Mouse (Mus musculus) midbrain, embryonic 13.5 days (tissue): Measurements from ENCODE around the gene Eif5b. TPM values are rescaled to one million over a fixed set of nuclear protein-coding genes. Genes with fewer than 3 reads are reported as not detected.
"Not testable (repeated sequence)": the region's sequence is repeated elsewhere in the genome, so short reads cannot be mapped to it uniquely, and the experiment has no call there.

Experiments
- ATAC-seq: fragments of 200-750 bp; cut with Nextera tagmentation; 2 replicates; pipeline ENCODE4 v1.8.0; 2017; ENCODE audit warnings: mild to moderate bottlenecking, moderate TSS enrichment, moderate library complexity
- H3K27ac ChIP-seq: fragments of 300-500 bp; sonication (generic); 2 replicates; pipeline ENCODE4 v1.5.1; 2015; ENCODE audit warnings: inconsistent platforms, mild to moderate bottlenecking, moderate library complexity
- H3K27me3 ChIP-seq: fragments of 300-500 bp; sonication (generic); 2 replicates; pipeline ENCODE4 v1.6.1; 2015; ENCODE audit warnings: mild to moderate bottlenecking, inconsistent platforms
- H3K36me3 ChIP-seq: fragments of 300-500 bp; sonication (generic); 2 replicates; pipeline ENCODE4 v1.6.1; 2015; ENCODE audit warnings: mild to moderate bottlenecking, inconsistent platforms
- H3K4me1 ChIP-seq: fragments of 300-500 bp; sonication (generic); replicated peaks from 2 replicates; pipeline ENCODE4 v1.6.1; 2015; ENCODE audit warnings: inconsistent platforms
- H3K4me2 ChIP-seq: fragments of 300-500 bp; sonication (generic); replicated peaks from 2 replicates; pipeline ENCODE4 v1.6.1; 2015; ENCODE audit warnings: moderate library complexity, mild to moderate bottlenecking, inconsistent platforms
- H3K4me3 ChIP-seq: fragments of 300-500 bp; sonication (generic); replicated peaks from 2 replicates; pipeline ENCODE4 v1.5.1; 2015; ENCODE audit warnings: mild to moderate bottlenecking, inconsistent platforms
- H3K9ac ChIP-seq: fragments of 300-500 bp; sonication (generic); replicated peaks from 2 replicates; pipeline ENCODE4 v1.6.1; 2015; ENCODE audit warnings: mild to moderate bottlenecking, inconsistent platforms
- H3K9me3 ChIP-seq: fragments of 300-500 bp; sonication (generic); 2 replicates; pipeline ENCODE4 v1.6.1; 2016; ENCODE audit warnings: mild to moderate bottlenecking, inconsistent platforms
- WGBS: fragments of 180-500 bp; shearing (Covaris S2); methylation state at CpG from one replicate; pipeline ENCODE4 v1.1.7; 2015; 5-methylcytosine and 5-hydroxymethylcytosine counted together
- polyA plus RNA-seq: library from polyadenylated mRNA; unstranded; fragments of >200 nt; fragmentation: Nextera tagmentation; extraction: Ambion mirVana; gene quantifications from 2 replicates; pipeline ENCODE4 v1.2.1, GENCODE M21; 2015

Eif5b gene
- polyA plus RNA-seq, 1 experiment from 2014 or later: 26.5 TPM

DNA sequence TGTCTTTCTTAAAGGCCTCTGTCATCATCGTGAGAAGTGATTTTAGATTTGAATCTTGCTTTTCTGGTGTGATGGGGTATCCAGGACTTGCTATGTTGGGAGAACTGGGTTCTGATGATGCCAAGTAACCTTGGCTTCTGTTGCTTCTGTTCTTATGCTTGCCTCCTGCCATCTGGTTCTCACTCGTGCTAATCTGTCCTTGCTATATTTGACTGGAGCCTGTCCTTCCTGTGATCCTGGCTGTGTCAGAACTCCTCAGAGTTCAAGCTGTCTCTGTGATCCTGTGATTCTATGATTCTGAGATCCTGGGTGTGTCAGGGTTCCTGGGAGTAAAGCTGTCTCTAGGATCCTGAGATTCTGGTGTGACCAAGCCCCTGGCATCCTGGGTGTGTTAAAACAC lies 64.3 kb downstream of the Eif5b start:
- 92% methylated on average over 2 of the region's 2 CpGs for WGBS
- ATAC-seq: not testable (repeated sequence)

GRCm38 (mm10) chr1:38067276-38067675 lies 69.5 kb downstream of the Eif5b start:
- H3K27me3 ChIP-seq: no peaks in the 10 kb centered on the region
- peaks cover 64% of the 10 kb centered on the region for H3K36me3 ChIP-seq
- H3K27ac ChIP-seq: no peak overlapping the region
- WGBS: 96% methylated on average over 10 of the region's 10 CpGs
- ATAC-seq: no peak
- no peak overlapping the region for H3K4me2 ChIP-seq
- H3K4me1 ChIP-seq: no peaks in the 10 kb centered on the region
- no peaks in the 10 kb centered on the region for H3K9me3 ChIP-seq
- H3K4me3 ChIP-seq: no peak overlapping the region
- no peak overlapping the region for H3K9ac ChIP-seq

More for the DNA sequence above, 64.3 kb downstream of the Eif5b start:
- H3K4me1 ChIP-seq, H3K4me2 ChIP-seq, H3K4me3 ChIP-seq, H3K9ac ChIP-seq, H3K27me3 ChIP-seq, H3K27ac ChIP-seq, H3K9me3 ChIP-seq: not testable (repeated sequence)
- H3K36me3 ChIP-seq: peaks cover 73% of the 10 kb centered on the region

- no peak for ATAC-seq
- WGBS: 90% methylated on average over 8 of the region's 8 CpGs
- Histone ChIP-seq H3K4me2 (no peak overlapping the region), H3K27ac (no peak overlapping the region), H3K4me1 (no peaks in the 10 kb centered on the region), H3K4me3 (no peak overlapping the region), H3K27me3 (no peaks in the 10 kb centered on the region), H3K9ac (no peak overlapping the region), H3K36me3 (peaks cover 56% of the 10 kb centered on the region), H3K9me3 (no peaks in the 10 kb centered on the region)
These were observed 73.5 kb downstream of the Eif5b start for GRCm38 (mm10) chr1:38071326-38071725.

- Histone ChIP-seq H3K27me3 (no peaks in the 10 kb centered on the region), H3K36me3 (peaks cover 44% of the 10 kb centered on the region), H3K4me1 (no peaks in the 10 kb centered on the region), H3K27ac (no peak overlapping the region), H3K4me2 (no peak overlapping the region), H3K9me3 (no peaks in the 10 kb centered on the region), H3K4me3 (no peak overlapping the region), H3K9ac (no peak overlapping the region)
- no peak for ATAC-seq
- WGBS: 73% methylated on average over 8 of the region's 8 CpGs
These were observed 83.5 kb downstream of the Eif5b start for GRCm38 (mm10) chr1:38081316-38081715.

GRCm38 (mm10) chr1:38103214-38103613 lies 105.4 kb downstream of the Eif5b start:
- Histone ChIP-seq H3K4me2 (no peak overlapping the region), H3K9ac (no peak overlapping the region), H3K9me3 (no peaks in the 10 kb centered on the region), H3K27me3 (no peaks in the 10 kb centered on the region), H3K4me1 (no peaks in the 10 kb centered on the region), H3K4me3 (no peak overlapping the region), H3K36me3 (peaks cover 16% of the 10 kb centered on the region; the same call in 1 of the 2 replicates), H3K27ac (no peak overlapping the region)
- 97% methylated on average over 1 of the region's 1 CpGs for WGBS
- ATAC-seq: no peak

DNA sequence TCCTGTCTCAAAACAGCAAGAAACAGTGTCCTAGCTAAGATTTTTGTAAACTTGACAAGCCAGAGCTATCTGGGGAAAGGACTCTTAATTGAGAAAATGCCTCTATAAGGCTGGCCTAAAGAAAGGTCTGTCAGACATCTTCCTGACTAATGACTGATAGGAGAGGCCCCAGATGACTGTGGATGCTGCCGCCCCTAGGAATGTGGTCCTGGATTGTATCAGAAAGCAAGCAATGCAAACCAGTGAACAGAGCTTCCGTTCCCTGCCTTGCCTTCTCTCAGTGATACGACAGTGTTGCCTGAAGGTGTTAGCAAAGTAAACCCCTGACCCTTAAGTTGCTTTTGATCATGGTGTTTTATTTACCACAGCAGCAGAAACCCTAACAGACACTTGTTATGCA lies 106.0 kb downstream of the Eif5b start:
- ATAC-seq: no peak
- Histone ChIP-seq H3K9me3 (no peaks in the 10 kb centered on the region), H3K4me1 (no peaks in the 10 kb centered on the region), H3K4me3 (no peak overlapping the region), H3K27me3 (no peaks in the 10 kb centered on the region), H3K27ac (no peak overlapping the region), H3K9ac (no peak overlapping the region), H3K4me2 (no peak overlapping the region), H3K36me3 (0 out of 2 replicates have a peak, but pooled peaks cover 11% of the 10 kb centered on the region)
- WGBS: 79% methylated on average over 3 of the region's 3 CpGs

Other genes with a start within 250 kb of the Eif5b start
- gene Tsga10, start 131.6 kb upstream of the Eif5b start, polyA plus RNA-seq: 24.5 and 24.8 TPM in 2 replicates
- gene Lipt1, start 126.3 kb upstream of the Eif5b start, polyA plus RNA-seq: 7.2 and 7.5 TPM in 2 replicates
- 16.7 and 17.2 TPM in 2 replicates for gene Mitd1, start 107.6 kb upstream of the Eif5b start, polyA plus RNA-seq
- 245 and 253 TPM in 2 replicates for gene Mrpl30, start 107.5 kb upstream of the Eif5b start, polyA plus RNA-seq
- not detected in 2 replicates for gene Lyg2, start 81.5 kb upstream of the Eif5b start, polyA plus RNA-seq
- not detected in 2 replicates for gene Lyg1, start 40.3 kb upstream of the Eif5b start, polyA plus RNA-seq
- gene Txndc9, start 117 bp upstream of the Eif5b start, polyA plus RNA-seq: 165 and 167 TPM in 2 replicates
- gene Rev1, start 131.8 kb downstream of the Eif5b start, polyA plus RNA-seq: 37.5 and 43.7 TPM in 2 replicates